13 mouse cellular contexts compared by ENCODE assay signal in the genomic region with DNA sequence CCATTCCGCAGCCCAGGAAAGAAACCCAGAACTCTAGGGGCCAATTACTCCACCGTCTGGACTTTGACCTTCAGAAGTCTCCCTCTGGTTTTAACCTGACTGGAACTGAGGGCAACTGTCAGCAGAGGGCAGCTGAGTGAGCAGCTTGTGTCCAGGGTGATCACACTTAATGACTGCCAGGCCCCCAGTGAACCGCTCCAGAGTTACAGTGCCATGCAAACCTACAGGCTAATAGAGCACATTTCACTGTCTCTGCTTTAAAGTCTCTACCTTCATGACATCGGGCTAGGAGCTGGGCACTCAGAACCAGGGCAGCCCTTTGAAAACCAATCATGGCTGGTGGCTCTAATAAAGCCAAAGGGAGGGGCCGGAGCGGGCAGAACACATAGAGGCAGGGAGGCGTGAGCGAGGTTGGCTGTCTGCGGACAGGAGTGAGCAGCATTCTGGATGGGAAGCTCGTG. TPM values are rescaled to one million over a fixed set of nuclear protein-coding genes. Genes with fewer than 3 reads are reported as not detected.
DNase-seq lines count a peak whose midpoint lies in the region; ATAC-seq and TF ChIP-seq lines count a peak whose summit lies in the region.
"Had no signal": no experiment of that assay in that cellular context is flagged by ENCODE, and none has a peak within 500 bp of the region (broad histone marks: within the 10 kb centered on the region; RNA-seq: fewer than 3 reads in every experiment).

No protein-coding gene starts in this region.

- no peak overlapping the region for H3K9ac ChIP-seq in liver, adult 2 months (ENCODE audit: low read depth, low read length)
- H3K9ac ChIP-seq in liver, embryonic 12.5 days, result no peak overlapping the region
- H3K9ac ChIP-seq in midbrain, embryonic 16.5 days (ENCODE audit: low read depth, low read length), result no peak overlapping the region
- H3K9ac ChIP-seq: stomach, embryonic 15.5 days had no signal

- DNase-seq in cerebellum, adult 11 months, result no peak
- peak; percentile 92 for DNase-seq in liver, adult 2 months (ENCODE audit: extremely low read depth, low read depth, low spot score)
- peak; percentile 92 for DNase-seq in kidney, adult 2 months
- no peak for DNase-seq in thymus, adult 2 months
- no peak for DNase-seq in frontal cortex, postnatal 10 days (ENCODE audit: low spot score in 2 of 2)
- DNase-seq: adrenal gland, adult 2 months; embryo, embryonic 11 days had no signal

- peaks cover 14% of the 10 kb centered on the region; the same call in 1 of the 2 replicates for H3K79me2 ChIP-seq in liver, adult 2 months (ENCODE audit: control insufficient read depth, insufficient read depth, low read length)

- 37% methylated on average over 10 of the region's 10 CpGs for WGBS in liver, adult 2 months
- WGBS in liver, embryonic 12.5 days (ENCODE audit: insufficient replicate concordance), result 80% methylated on average over 10 of the region's 10 CpGs
- 49% methylated on average over 10 of the region's 10 CpGs for WGBS in kidney, adult 2 months
- WGBS in midbrain, embryonic 16.5 days, result 40% methylated on average over 10 of the region's 10 CpGs
- 95% methylated on average over 10 of the region's 10 CpGs for WGBS in thymus, adult 2 months

- H3K4me1 ChIP-seq in liver, adult 2 months (ENCODE audit: control insufficient read depth, insufficient read depth, low read length), result peaks cover 11% of the 10 kb centered on the region
- peaks cover 15% of the 10 kb centered on the region for H3K4me1 ChIP-seq in liver, embryonic 12.5 days
- H3K4me1 ChIP-seq in kidney, adult 2 months (ENCODE audit: control insufficient read depth, insufficient read depth, low read length), result peaks cover 25% of the 10 kb centered on the region
- H3K4me1 ChIP-seq in midbrain, embryonic 16.5 days (ENCODE audit: control insufficient read depth, insufficient read depth, low read length), result peaks cover 45% of the 10 kb centered on the region
- no peaks in the 10 kb centered on the region for H3K4me1 ChIP-seq in thymus, adult 2 months (replicated peaks; ENCODE audit: control insufficient read depth, insufficient read depth, low read length)

- TF ChIP-seq CTCF in liver, adult 2 months (IDR thresholded peaks at IDR 0.05; ENCODE audit: low read depth, low read length), result no peak; the same call in 1 of the 2 replicates
- peak; percentile 19; the same call in 1 of the 2 replicates for TF ChIP-seq CTCF in kidney, adult 2 months (conservative IDR thresholded peaks at IDR 0.05; ENCODE audit: insufficient read depth, insufficient read length, low read depth, low read length)
- no peak for TF ChIP-seq CTCF in thymus, adult 2 months (IDR thresholded peaks at IDR 0.05; ENCODE audit: borderline replicate concordance, control insufficient read depth, extremely low read depth, insufficient read depth, low read length, poor library complexity)

- no peaks in the 10 kb centered on the region for H3K27me3 ChIP-seq in liver, adult 2 months (ENCODE audit: control insufficient read depth, insufficient read depth, low read length)
- no peaks in the 10 kb centered on the region for H3K27me3 ChIP-seq in liver, embryonic 12.5 days (replicated peaks)
- H3K27me3 ChIP-seq in kidney, adult 2 months (replicated peaks; ENCODE audit: control insufficient read depth, insufficient read depth, low read length), result no peaks in the 10 kb centered on the region
- no peaks in the 10 kb centered on the region for H3K27me3 ChIP-seq in midbrain, embryonic 16.5 days (ENCODE audit: control insufficient read depth, insufficient read depth, low read depth, low read length)
- H3K27me3 ChIP-seq in thymus, adult 2 months (ENCODE audit: control insufficient read depth, insufficient read depth, low read length), result no peaks in the 10 kb centered on the region
- H3K27me3 ChIP-seq: stomach, embryonic 15.5 days had no signal

- H3K4me3 ChIP-seq in liver, adult 2 months (ENCODE audit: insufficient read depth, low read depth, low read length), result no peak overlapping the region
- no peak overlapping the region for H3K4me3 ChIP-seq in liver, embryonic 12.5 days
- H3K4me3 ChIP-seq in kidney, adult 2 months (ENCODE audit: insufficient read depth, low read depth, low read length), result no peak overlapping the region
- H3K4me3 ChIP-seq in midbrain, embryonic 16.5 days (ENCODE audit: low read depth, low read length), result no peak overlapping the region
- no peak overlapping the region for H3K4me3 ChIP-seq in thymus, adult 2 months (ENCODE audit: control insufficient read depth, insufficient read depth, low read length)
- H3K4me3 ChIP-seq: forebrain, embryonic 10.5 days; limb, embryonic 10.5 days; stomach, embryonic 15.5 days had no signal

- peak overlapping the region; percentile 72 for H3K27ac ChIP-seq in liver, adult 2 months (replicated peaks; ENCODE audit: insufficient read depth, low read depth, low read length)
- no peak overlapping the region for H3K27ac ChIP-seq in liver, embryonic 12.5 days
- peak overlapping the region; percentile 92 for H3K27ac ChIP-seq in kidney, adult 2 months (ENCODE audit: insufficient read depth, low read depth, low read length)
- peak overlapping the region; percentile 47 for H3K27ac ChIP-seq in midbrain, embryonic 16.5 days (ENCODE audit: low read length)
- no peak overlapping the region for H3K27ac ChIP-seq in thymus, adult 2 months (ENCODE audit: control insufficient read depth, insufficient read depth, low read length)
- H3K27ac ChIP-seq: forebrain, embryonic 10.5 days; limb, embryonic 10.5 days; stomach, embryonic 15.5 days had no signal

- no peak for TF ChIP-seq POLR2A in liver, adult 2 months (IDR thresholded peaks at IDR 0.05; ENCODE audit: extremely low read depth, insufficient read depth, low read length)
- TF ChIP-seq POLR2A in kidney, adult 2 months (IDR thresholded peaks at IDR 0.05; ENCODE audit: low read depth, low read length), result no peak
- no peak for TF ChIP-seq POLR2A in thymus, adult 2 months (IDR thresholded peaks at IDR 0.05; ENCODE audit: control insufficient read depth, extremely low read depth, insufficient read depth, low read length, poor library complexity)

- 0 out of 2 replicates have a peak, but pooled peaks have one; percentile 43 for ATAC-seq in cerebellum, adult (ENCODE audit: insufficient number of reproducible peaks, low FRiP score, low TSS enrichment)
- no peak for ATAC-seq in liver, embryonic 12.5 days
- no peak for ATAC-seq in midbrain, embryonic 16.5 days

- no peaks in the 10 kb centered on the region for H3K9me3 ChIP-seq in liver, embryonic 12.5 days (replicated peaks)
- H3K9me3 ChIP-seq in midbrain, embryonic 16.5 days (replicated peaks; ENCODE audit: control insufficient read depth, low read length, poor library complexity, severe bottlenecking), result no peaks in the 10 kb centered on the region
- H3K9me3 ChIP-seq: forebrain, embryonic 10.5 days; limb, embryonic 10.5 days; stomach, embryonic 15.5 days had no signal

- no peak overlapping the region for H3K4me2 ChIP-seq in liver, embryonic 12.5 days
- no peak overlapping the region for H3K4me2 ChIP-seq in midbrain, embryonic 16.5 days (ENCODE audit: low read length)
- H3K4me2 ChIP-seq: stomach, embryonic 15.5 days had no signal

- H3K36me3 ChIP-seq in liver, adult 2 months (ENCODE audit: control insufficient read depth, insufficient read depth, low read length), result no peaks in the 10 kb centered on the region
- H3K36me3 ChIP-seq in liver, embryonic 12.5 days, result no peaks in the 10 kb centered on the region
- no peaks in the 10 kb centered on the region for H3K36me3 ChIP-seq in kidney, adult 2 months (ENCODE audit: control insufficient read depth, insufficient read depth, low read length)
- no peaks in the 10 kb centered on the region for H3K36me3 ChIP-seq in midbrain, embryonic 16.5 days (ENCODE audit: control insufficient read depth, insufficient read depth, low read length)
- H3K36me3 ChIP-seq in thymus, adult 2 months (ENCODE audit: control insufficient read depth, insufficient read depth, low read length), result no peaks in the 10 kb centered on the region
- H3K36me3 ChIP-seq: forebrain, embryonic 10.5 days; limb, embryonic 10.5 days; stomach, embryonic 15.5 days had no signal

RNA-seq across cellular contexts. Expression of gene Zbtb40, which starts 7.4 kb away (rescaled TPM):
- 2.5 and 5.7 TPM in 2 replicates for total RNA-seq in liver, adult 2 months (2014; rRNA removed)
- 3.9 and 5.1 TPM in 2 replicates for polyA plus RNA-seq in liver, adult 2 months (2012; rRNA removed)
- polyA plus RNA-seq in liver, embryonic 12.5 days (2016; fragmentation: Nextera tagmentation; extraction: Ambion mirVana), result 3.0 and 3.2 TPM in 2 replicates
- polyA plus RNA-seq in kidney, adult 2 months (2012; rRNA removed), result 9.5 and 12.3 TPM in 2 replicates
- 3.6 and 4.6 TPM in 2 replicates for polyA plus RNA-seq in midbrain, embryonic 16.5 days (2015; fragmentation: Nextera tagmentation; extraction: Ambion mirVana)
- 24.9 and 30.8 TPM in 2 replicates for polyA plus RNA-seq in thymus, adult 2 months (2012; rRNA removed)

Comparison
In these comparisons a context has a peak if more than half of its experiments do, and no peak if none do; other contexts are left out.
1. H3K27ac ChIP-seq: peak in liver, adult 2 months (single experiment), kidney, adult 2 months (single experiment) and midbrain, embryonic 16.5 days (single experiment); none in liver, embryonic 12.5 days (single experiment) and thymus, adult 2 months (single experiment).
2. DNase-seq: peak in liver, adult 2 months (single experiment) and kidney, adult 2 months (single experiment); none in cerebellum, adult 11 months (single experiment), thymus, adult 2 months (single experiment) and frontal cortex, postnatal 10 days (0 of 2).